In the genomic region with DNA sequence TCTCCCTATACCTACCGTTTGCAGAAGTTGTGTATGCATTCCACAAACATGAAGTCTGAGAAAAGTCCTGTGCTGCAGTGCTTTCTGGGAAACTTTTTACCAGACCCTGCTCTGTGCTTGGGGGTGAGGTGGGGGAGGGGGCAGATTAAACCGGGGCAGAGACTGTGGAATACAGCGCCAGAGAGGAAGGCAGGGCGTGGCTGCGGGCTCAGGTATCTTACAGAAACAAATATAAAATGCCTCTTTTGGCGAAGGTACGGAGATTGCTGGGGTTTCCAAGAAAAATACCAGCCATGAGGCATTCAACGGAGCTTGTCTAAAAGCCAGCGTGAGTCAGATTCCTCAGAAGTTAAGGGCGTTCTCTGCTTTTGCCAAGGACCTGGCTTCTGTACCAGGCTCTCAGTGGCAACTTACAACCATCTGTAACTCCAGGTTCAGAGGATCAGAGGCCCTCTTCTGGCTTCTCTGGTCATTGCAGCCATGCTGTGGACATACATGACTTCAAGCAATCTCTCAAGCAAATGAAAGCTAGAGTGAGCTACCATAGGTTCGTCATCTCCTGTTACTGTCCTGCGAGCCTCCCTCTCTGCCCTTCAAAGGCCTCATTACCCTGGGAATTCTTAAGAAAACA, we compare ENCODE assay signal across 8 mouse cellular contexts. TPM values are rescaled to one million over a fixed set of nuclear protein-coding genes. Genes with fewer than 3 reads are reported as not detected.
DNase-seq lines count a peak whose midpoint lies in the region; ATAC-seq and TF ChIP-seq lines count a peak whose summit lies in the region.

No protein-coding gene starts in this region.

- H3K4me2 ChIP-seq in midbrain, postnatal 0 days (ENCODE audit: low read depth, low read length, poor library complexity, severe bottlenecking): no peak overlapping the region

- peaks cover 25% of the 10 kb centered on the region for H3K27me3 ChIP-seq in embryonic facial prominence, embryonic 10.5 days (replicated peaks; ENCODE audit: low read depth, poor library complexity, severe bottlenecking)
- no peaks in the 10 kb centered on the region for H3K27me3 ChIP-seq in midbrain, postnatal 0 days (ENCODE audit: insufficient read depth, low read length)

- H3K4me1 ChIP-seq in embryonic facial prominence, embryonic 10.5 days: peaks cover 35% of the 10 kb centered on the region
- 0 out of 2 replicates have a peak, but pooled peaks cover 3% of the 10 kb centered on the region for H3K4me1 ChIP-seq in midbrain, postnatal 0 days (ENCODE audit: insufficient read depth, low read length)

- no peak overlapping the region for H3K9ac ChIP-seq in midbrain, postnatal 0 days (replicated peaks; ENCODE audit: low read length, poor library complexity, severe bottlenecking)

- peak; percentile 59 for TF ChIP-seq CTCF in midbrain, postnatal 0 days (IDR thresholded peaks at IDR 0.05)

- no peaks in the 10 kb centered on the region for H3K9me3 ChIP-seq in embryonic facial prominence, embryonic 10.5 days
- no peaks in the 10 kb centered on the region for H3K9me3 ChIP-seq in midbrain, postnatal 0 days (ENCODE audit: low read length)

- 68% methylated on average over 12 of the region's 12 CpGs for WGBS in embryonic facial prominence, embryonic 10.5 days
- 70% methylated on average over 12 of the region's 12 CpGs for WGBS in midbrain, postnatal 0 days

- DNase-seq in left cerebral cortex, adult 18-20 months (ENCODE audit: low spot score in 2 of 2): peak; percentile 31 to 54
- no peak for DNase-seq in left cerebral cortex, adult 9 months (ENCODE audit: low spot score in 2 of 2)
- DNase-seq in R1 (ENCODE audit: low read depth, low spot score): peak; percentile 93
- peak; percentile 46 for DNase-seq in embryonic facial prominence, embryonic 10.5 days (ENCODE audit: low spot score)
- peak; percentile 52 for DNase-seq in kidney, adult 9 months
- DNase-seq in midbrain, postnatal 0 days (ENCODE audit: low spot score): peak; percentile 40
- no peak for DNase-seq in layer of hippocampus, adult 8-10 months (ENCODE audit: low spot score in 2 of 2)

- no peak overlapping the region for H3K27ac ChIP-seq in embryonic facial prominence, embryonic 10.5 days (replicated peaks)
- H3K27ac ChIP-seq in midbrain, postnatal 0 days (ENCODE audit: low read depth, low read length): no peak overlapping the region

- peak overlapping the region; percentile 87; the same call in 1 of the 2 replicates for H3K4me3 ChIP-seq in embryonic facial prominence, embryonic 10.5 days
- H3K4me3 ChIP-seq in midbrain, postnatal 0 days (ENCODE audit: low read depth, low read length): no peak overlapping the region

- no peak for ATAC-seq in midbrain, postnatal 0 days (ENCODE audit: low FRiP score)
- no peak for ATAC-seq in monocyte, adult 5-6 weeks (replicated peaks; ENCODE audit: insufficient number of reproducible peaks, low FRiP score, low TSS enrichment, poor library complexity, severe bottlenecking)

- no peaks in the 10 kb centered on the region for H3K36me3 ChIP-seq in embryonic facial prominence, embryonic 10.5 days (replicated peaks)
- H3K36me3 ChIP-seq in midbrain, postnatal 0 days (ENCODE audit: insufficient read depth, low read length): no peaks in the 10 kb centered on the region

RNA-seq across cellular contexts. Expression of gene Sipa1l2, which starts 1.3 kb away (rescaled TPM):
- total RNA-seq in left cerebral cortex, adult 18-20 months (2021): 10 to 100 TPM; 42.4 to 43.1 TPM
- polyA plus RNA-seq in embryonic facial prominence, embryonic 10.5 days (2016; fragmentation: Nextera tagmentation; extraction: Ambion mirVana): 12.7 and 14.8 TPM in 2 replicates
- total RNA-seq in midbrain, postnatal 0 days (2014; rRNA removed): 52.6 and 53.7 TPM in 2 replicates
- 8.8 and 10.1 TPM in 2 replicates for polyA plus RNA-seq in midbrain, postnatal 0 days (2015; fragmentation: Nextera tagmentation; extraction: Ambion mirVana)
- 14.4 to 15.8 TPM (median 15.8 TPM) in 3 replicates for total RNA-seq in monocyte, adult 5-6 weeks (2017)
- 10 to 100 TPM; 55.3 to 61.5 (median 58.6) TPM for total RNA-seq in layer of hippocampus, adult 8-10 months (2022)

Comparison
In these comparisons a context has a peak if more than half of its experiments do, and no peak if none do; other contexts are left out.
1. DNase-seq: peak in left cerebral cortex, adult 18-20 months (2 of 2), R1 (single experiment), embryonic facial prominence, embryonic 10.5 days (single experiment), kidney, adult 9 months (single experiment) and midbrain, postnatal 0 days (single experiment); none in left cerebral cortex, adult 9 months (0 of 2) and layer of hippocampus, adult 8-10 months (0 of 2).